Mouse (Mus musculus): ENCODE measurements around the gene Rnaseh2b.

DNA sequence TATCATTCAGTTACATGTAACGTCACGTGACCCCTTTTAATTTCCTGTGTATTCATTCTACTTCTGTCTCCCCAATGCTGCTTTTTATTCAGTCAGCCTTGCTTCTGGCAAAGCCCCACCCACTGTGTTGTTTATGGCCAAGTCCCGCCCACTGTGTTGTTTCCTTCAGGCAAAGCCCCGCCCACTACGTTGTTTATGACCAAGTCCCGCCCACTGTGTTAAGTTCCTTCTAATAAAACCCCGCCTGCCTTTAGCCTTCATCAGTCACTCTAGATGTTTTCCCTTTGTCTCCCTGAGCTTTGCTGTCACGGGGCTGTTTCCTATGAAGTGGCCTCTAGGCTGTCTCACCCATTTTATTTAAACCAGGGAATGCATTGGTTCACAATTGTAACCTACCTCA lies 38.0 kb upstream of the Rnaseh2b start:
- no peak for TF ChIP-seq POLR2A (IDR thresholded peaks at IDR 0.05; ENCODE audit: control insufficient read depth, extremely low read depth, insufficient read depth, low read length, poor library complexity)
- TF ChIP-seq CTCF (IDR thresholded peaks at IDR 0.05; ENCODE audit: borderline replicate concordance, control insufficient read depth, extremely low read depth, insufficient read depth, low read length, poor library complexity) = no peak
